8 mouse cellular contexts compared by ENCODE assay signal in genomic region chr1:86525499-86526115, GRCm38 (mm10). TPM values are rescaled to one million over a fixed set of nuclear protein-coding genes. Genes with fewer than 3 reads are reported as not detected.
A peak's percentile ranks its signal among the peaks of the same experiment; 100 is the strongest.
DNase-seq lines count a peak whose midpoint lies in the region; ATAC-seq lines count a peak whose summit lies in the region.

No protein-coding gene starts in this region.

- peak overlapping the region; percentile 100 for H3K9ac ChIP-seq in heart, embryonic 11.5 days (ENCODE audit: low read depth, low read length)
- H3K9ac ChIP-seq in liver, embryonic 13.5 days, result peak overlapping the region; percentile 100

- H3K9me3 ChIP-seq in heart, embryonic 11.5 days (replicated peaks; ENCODE audit: control insufficient read depth, low read length), result no peaks in the 10 kb centered on the region
- H3K9me3 ChIP-seq in liver, embryonic 13.5 days (replicated peaks), result no peaks in the 10 kb centered on the region

- peak; percentile 5 for ATAC-seq in heart, embryonic 11.5 days (replicated peaks; ENCODE audit: insufficient number of reproducible peaks, low FRiP score, low TSS enrichment)
- peak; percentile 3; the same call in 1 of the 2 replicates for ATAC-seq in liver, embryonic 13.5 days (ENCODE audit: low read depth)

- H3K27ac ChIP-seq in heart, embryonic 11.5 days (ENCODE audit: low read depth, low read length), result peak overlapping the region; percentile 99
- H3K27ac ChIP-seq in liver, embryonic 13.5 days, result peak overlapping the region; percentile 98

- under 1% methylated on average over 43 of the region's 44 CpGs for WGBS in heart, embryonic 11.5 days (ENCODE audit: insufficient replicate concordance)
- WGBS in liver, embryonic 13.5 days (ENCODE audit: insufficient replicate concordance), result under 1% methylated on average over 44 of the region's 44 CpGs

- DNase-seq in spleen, adult 12 weeks (ENCODE audit: low spot score), result peak; percentile 78
- DNase-seq in spleen, postnatal 36 days (ENCODE audit: low spot score in 2 of 2), result no peak
- DNase-seq in embryo, embryonic 9.5 days (ENCODE audit: extremely low spot score), result peak; percentile 83
- peak; percentile 87 for DNase-seq in kidney, adult 9 months
- peak; percentile 68 for DNase-seq in liver, embryonic 13.5 days
- DNase-seq in naive thymus-derived CD4-positive, alpha-beta T cell, adult 2 months (ENCODE audit: low read depth), result peak; percentile 98
- DNase-seq in c-Kit-positive CD71-positive TER-119-positive erythroid progenitor cells, embryonic 14.5 days (ENCODE audit: low spot score), result no peak

- peaks cover 22% of the 10 kb centered on the region for H3K4me1 ChIP-seq in heart, embryonic 11.5 days (ENCODE audit: control insufficient read depth, insufficient read depth, low read length)
- H3K4me1 ChIP-seq in liver, embryonic 13.5 days (replicated peaks), result peaks cover 58% of the 10 kb centered on the region

- peaks cover 6% of the 10 kb centered on the region; the same call in 1 of the 2 replicates for H3K36me3 ChIP-seq in heart, embryonic 11.5 days (ENCODE audit: control insufficient read depth, insufficient read depth, low read length)
- H3K36me3 ChIP-seq in liver, embryonic 13.5 days, result peaks cover 16% of the 10 kb centered on the region

- H3K4me2 ChIP-seq in heart, embryonic 11.5 days, result peak overlapping the region; percentile 88
- peak overlapping the region; percentile 99 for H3K4me2 ChIP-seq in liver, embryonic 13.5 days

- no peaks in the 10 kb centered on the region for H3K27me3 ChIP-seq in heart, embryonic 11.5 days (ENCODE audit: control insufficient read depth, insufficient read depth, low read length)
- H3K27me3 ChIP-seq in liver, embryonic 13.5 days, result no peaks in the 10 kb centered on the region

- peak overlapping the region; percentile 100 for H3K4me3 ChIP-seq in heart, embryonic 11.5 days (ENCODE audit: low read depth, low read length)
- H3K4me3 ChIP-seq in liver, embryonic 13.5 days (replicated peaks), result peak overlapping the region; percentile 100

RNA-seq across cellular contexts. Expression of gene Ptma, which starts 0.9 kb away (rescaled TPM):
- polyA plus RNA-seq in heart, embryonic 11.5 days (2014; fragmentation: Nextera tagmentation; extraction: Ambion mirVana), result 1,195 and 1,343 TPM in 2 replicates
- 1,483 and 1,688 TPM in 2 replicates for polyA plus RNA-seq in liver, embryonic 13.5 days (2015; fragmentation: Nextera tagmentation; extraction: Ambion mirVana)

RNA-seq across cellular contexts. Expression of gene Pde6d, which starts 56.8 kb away (rescaled TPM):
- polyA plus RNA-seq in heart, embryonic 11.5 days (2014; fragmentation: Nextera tagmentation; extraction: Ambion mirVana), result 71.4 and 71.6 TPM in 2 replicates
- 31.5 and 35.7 TPM in 2 replicates for polyA plus RNA-seq in liver, embryonic 13.5 days (2015; fragmentation: Nextera tagmentation; extraction: Ambion mirVana)

RNA-seq across cellular contexts. Expression of gene Cops7b, which starts 57.1 kb away (rescaled TPM):
- polyA plus RNA-seq in heart, embryonic 11.5 days (2014; fragmentation: Nextera tagmentation; extraction: Ambion mirVana), result 27.2 and 30.0 TPM in 2 replicates
- 16.7 and 18.5 TPM in 2 replicates for polyA plus RNA-seq in liver, embryonic 13.5 days (2015; fragmentation: Nextera tagmentation; extraction: Ambion mirVana)

Comparison
In these comparisons a context has a peak if more than half of its experiments do, and no peak if none do; other contexts are left out.
1. DNase-seq: peak in spleen, adult 12 weeks (single experiment), embryo, embryonic 9.5 days (single experiment), kidney, adult 9 months (single experiment), liver, embryonic 13.5 days (single experiment) and naive thymus-derived CD4-positive, alpha-beta T cell, adult 2 months (single experiment); none in spleen, postnatal 36 days (0 of 2) and c-Kit-positive CD71-positive TER-119-positive erythroid progenitor cells, embryonic 14.5 days (single experiment).